Mouse (Mus musculus): ENCODE results near the gene Fam193b. TPM values are rescaled to one million over a fixed set of nuclear protein-coding genes. Genes with fewer than 3 reads are reported as not detected.
"Not testable (repeated sequence)": the region's sequence is repeated elsewhere in the genome, so short reads cannot be mapped to it uniquely, and the experiment has no call there.

The Fam193b gene
- polyA plus RNA-seq, 1 experiment from 2014 or later: 70.7 TPM

DNA sequence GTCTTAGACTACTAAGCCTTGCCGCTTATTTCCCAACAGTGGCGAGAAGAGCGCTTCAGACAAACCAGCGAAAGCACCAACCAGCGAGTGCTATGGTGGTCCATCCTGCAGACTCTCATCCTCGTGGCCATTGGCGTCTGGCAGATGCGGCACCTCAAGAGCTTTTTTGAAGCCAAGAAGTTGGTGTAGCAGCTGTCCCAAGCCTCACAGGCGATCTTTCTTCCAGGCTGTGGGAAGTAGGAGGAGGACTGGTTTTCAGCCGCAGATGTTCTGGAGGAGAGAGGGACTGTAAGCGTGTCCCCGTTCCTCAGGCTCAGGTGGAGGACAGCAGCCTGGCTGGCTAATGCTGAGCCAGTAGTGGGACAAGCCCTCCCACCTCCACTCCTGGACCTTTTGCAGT lies 25.9 kb upstream of the Fam193b start:
- Histone ChIP-seq H3K4me3 (no peak overlapping the region), H3K4me2 (replicated peaks) (no peak overlapping the region), H3K27me3 (replicated peaks) (no peaks in the 10 kb centered on the region), H3K36me3 (peaks cover 41% of the 10 kb centered on the region), H3K9ac (no peak overlapping the region), H3K9me3 (no peaks in the 10 kb centered on the region), H3K27ac (no peak overlapping the region), H3K4me1 (peaks cover 16% of the 10 kb centered on the region)
- no peak for ATAC-seq (ENCODE audit: low FRiP score, low read depth)
- 95% methylated on average over 12 of the region's 12 CpGs for WGBS

DNA sequence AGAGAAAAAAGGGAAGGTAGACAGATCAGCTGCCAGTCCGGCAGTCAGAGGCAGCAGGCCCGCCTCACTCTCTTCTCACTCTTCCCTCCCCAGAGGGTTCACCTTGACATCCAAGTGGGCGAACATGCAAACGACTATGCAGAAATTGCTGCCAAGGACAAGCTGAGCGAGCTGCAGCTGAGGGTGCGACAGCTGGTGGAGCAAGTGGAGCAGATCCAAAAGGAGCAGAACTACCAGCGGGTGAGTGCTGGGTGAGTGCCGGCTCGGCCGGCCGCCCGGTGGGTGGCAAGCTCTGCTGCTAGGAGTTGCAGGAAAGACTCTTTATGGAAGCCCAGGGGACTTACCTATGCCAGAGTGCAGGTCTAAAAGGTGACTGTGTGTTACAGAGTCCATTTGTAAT lies 24.5 kb upstream of the Fam193b start:
- Histone ChIP-seq H3K27me3 (replicated peaks) (no peaks in the 10 kb centered on the region), H3K4me1 (peaks cover 11% of the 10 kb centered on the region), H3K4me3 (no peak overlapping the region), H3K9me3 (no peaks in the 10 kb centered on the region), H3K36me3 (peaks cover 41% of the 10 kb centered on the region), H3K9ac (0 out of 2 replicates have a peak overlapping the region, but pooled peaks have one; percentile 26), H3K27ac (no peak overlapping the region), H3K4me2 (replicated peaks) (no peak overlapping the region)
- 91% methylated on average over 12 of the region's 12 CpGs for WGBS
- no peak for ATAC-seq (ENCODE audit: low FRiP score, low read depth)

DNA sequence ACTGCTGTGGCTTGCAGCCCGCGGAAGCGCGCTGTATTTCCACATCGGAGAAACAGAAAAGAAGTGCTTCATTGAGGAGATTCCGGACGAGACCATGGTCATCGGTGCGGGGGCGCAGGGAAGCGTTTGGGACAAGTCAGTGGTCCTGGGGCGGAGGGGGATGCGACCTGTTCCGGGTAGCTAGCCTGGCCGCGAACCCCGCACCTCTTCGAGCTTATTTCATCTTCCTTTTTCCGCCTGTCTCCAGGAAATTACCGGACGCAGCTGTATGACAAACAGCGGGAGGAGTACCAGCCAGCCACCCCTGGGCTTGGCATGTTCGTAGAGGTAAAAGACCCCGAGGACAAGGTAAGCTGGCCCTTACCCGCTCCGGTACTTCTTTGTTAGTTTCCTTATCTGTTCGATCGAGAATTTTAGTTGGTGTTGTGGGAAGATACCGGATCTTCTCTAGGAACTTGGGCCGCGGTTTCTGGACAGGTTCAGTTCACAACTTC lies 22.4 kb upstream of the Fam193b start:
- WGBS: 1% methylated on average over 31 of the region's 31 CpGs
- peak overlapping the region; percentile 76 for H3K4me2 ChIP-seq (replicated peaks)
- H3K27ac ChIP-seq: no peak overlapping the region
- peak; percentile 64 for ATAC-seq (ENCODE audit: low FRiP score, low read depth)
- no peaks in the 10 kb centered on the region for H3K27me3 ChIP-seq (replicated peaks)
- H3K4me1 ChIP-seq: peaks cover 11% of the 10 kb centered on the region
- H3K4me3 ChIP-seq: peak overlapping the region; percentile 77
- H3K36me3 ChIP-seq: peaks cover 39% of the 10 kb centered on the region
- H3K9ac ChIP-seq: peak overlapping the region; percentile 84
- no peaks in the 10 kb centered on the region for H3K9me3 ChIP-seq

DNA sequence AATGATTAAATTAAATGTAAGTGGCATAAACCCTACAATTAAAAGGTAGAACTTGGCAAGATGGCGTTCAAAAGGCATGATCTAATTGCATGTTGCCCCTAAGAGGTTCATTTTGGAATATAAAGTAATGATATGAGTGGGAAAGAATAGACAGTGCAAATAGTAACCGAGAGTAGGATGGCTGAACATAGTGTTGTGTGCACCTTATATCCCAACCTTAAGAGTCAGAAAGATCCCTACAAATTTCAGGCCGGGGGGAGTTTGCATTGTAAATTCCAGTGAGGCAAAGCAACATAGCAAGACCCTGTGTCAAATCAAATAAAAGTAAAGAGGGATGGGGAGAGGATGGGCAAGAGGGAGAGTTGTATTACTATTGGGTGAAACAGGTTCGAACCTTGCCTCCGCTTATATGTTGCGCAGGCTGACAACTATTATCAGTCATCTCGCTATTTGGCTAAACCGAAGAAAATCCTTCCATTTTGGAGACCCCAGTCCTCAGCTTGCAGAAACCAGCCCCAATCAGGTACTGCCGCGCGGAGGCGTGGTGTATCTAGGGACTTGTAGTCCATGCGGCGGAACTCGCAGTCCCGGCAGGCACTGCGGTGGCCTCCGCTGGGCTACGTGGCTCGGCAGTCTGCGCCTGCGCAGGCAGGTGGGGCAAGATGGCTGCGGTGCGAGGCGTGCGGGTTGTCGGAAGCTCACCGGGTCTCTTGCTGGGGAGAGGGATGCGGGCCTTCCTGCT lies 21.8 kb upstream of the Fam193b start:
- no peaks in the 10 kb centered on the region for H3K27me3 ChIP-seq (replicated peaks)
- H3K4me3 ChIP-seq: peak overlapping the region; percentile 77
- H3K9ac ChIP-seq: peak overlapping the region; percentile 84
- H3K4me1 ChIP-seq: peaks cover 11% of the 10 kb centered on the region
- ATAC-seq (ENCODE audit: low FRiP score, low read depth): peak; percentile 98
- H3K27ac ChIP-seq: no peak overlapping the region
- peak overlapping the region; percentile 76 for H3K4me2 ChIP-seq (replicated peaks)
- H3K9me3 ChIP-seq: no peaks in the 10 kb centered on the region
- H3K36me3 ChIP-seq: peaks cover 32% of the 10 kb centered on the region
- WGBS: 6% methylated on average over 29 of the region's 29 CpGs

DNA sequence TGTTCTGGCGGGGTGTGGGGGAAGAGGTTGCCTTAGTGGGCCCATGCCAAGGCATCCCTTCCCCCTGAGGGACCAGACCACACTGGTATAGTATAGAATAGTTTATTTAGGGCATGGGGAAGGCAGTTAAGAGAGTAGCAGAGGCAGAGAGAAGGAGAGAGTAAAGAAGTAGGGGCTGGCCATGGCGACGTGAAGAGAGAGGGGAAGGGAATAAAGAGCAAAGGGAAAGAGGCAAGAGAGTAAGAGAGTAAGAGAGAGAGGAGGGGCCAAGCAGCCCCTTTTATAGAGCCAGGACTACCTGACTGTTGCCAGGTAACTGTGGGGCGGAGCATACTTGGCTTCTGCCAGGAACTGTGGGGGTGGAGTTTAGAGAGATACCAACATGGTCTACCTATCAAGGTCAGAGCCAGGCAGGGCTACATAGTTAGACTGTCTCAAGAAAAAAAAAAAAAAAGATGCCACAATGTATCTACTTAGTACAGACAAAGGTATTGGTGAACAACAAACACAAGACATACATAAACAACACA lies 21.1 kb upstream of the Fam193b start:
- no peak overlapping the region for H3K9ac ChIP-seq
- H3K27ac ChIP-seq: no peak overlapping the region
- H3K27me3 ChIP-seq (replicated peaks): no peaks in the 10 kb centered on the region
- peaks cover 11% of the 10 kb centered on the region for H3K4me1 ChIP-seq
- no peak for ATAC-seq (ENCODE audit: low FRiP score, low read depth)
- no peak overlapping the region for H3K4me3 ChIP-seq
- H3K36me3 ChIP-seq: peaks cover 28% of the 10 kb centered on the region
- 81% methylated on average over 4 of the region's 4 CpGs for WGBS
- no peaks in the 10 kb centered on the region for H3K9me3 ChIP-seq
- no peak overlapping the region for H3K4me2 ChIP-seq (replicated peaks)

DNA sequence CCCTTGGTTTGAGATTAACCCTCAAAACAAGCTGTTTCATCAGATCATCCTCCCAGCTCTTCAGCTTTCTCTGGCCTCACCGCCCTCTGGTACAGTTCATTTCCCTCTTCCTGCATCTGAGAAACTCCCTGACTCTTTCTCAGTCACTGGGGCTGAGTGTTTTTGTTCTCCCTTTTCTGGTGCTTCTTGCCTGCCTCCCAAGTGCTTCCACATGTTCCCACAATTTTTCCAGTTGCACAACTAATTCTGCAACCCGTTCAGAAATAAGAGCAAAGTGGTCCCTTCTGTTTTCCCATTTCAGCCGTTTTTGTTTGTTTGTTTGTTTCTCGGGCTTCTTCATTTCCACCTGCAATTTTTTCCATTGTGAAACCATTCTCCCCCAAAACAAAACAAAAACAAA lies 7.2 kb upstream of the Fam193b start:
- Histone ChIP-seq H3K27ac (no peak overlapping the region), H3K4me3 (no peak overlapping the region), H3K4me2 (replicated peaks) (no peak overlapping the region), H3K27me3 (replicated peaks) (no peaks in the 10 kb centered on the region), H3K36me3 (no peaks in the 10 kb centered on the region), H3K4me1 (no peaks in the 10 kb centered on the region), H3K9ac (no peak overlapping the region), H3K9me3 (no peaks in the 10 kb centered on the region)
- WGBS: 82% methylated on average over 4 of the region's 4 CpGs
- ATAC-seq (ENCODE audit: low FRiP score, low read depth): no peak

DNA sequence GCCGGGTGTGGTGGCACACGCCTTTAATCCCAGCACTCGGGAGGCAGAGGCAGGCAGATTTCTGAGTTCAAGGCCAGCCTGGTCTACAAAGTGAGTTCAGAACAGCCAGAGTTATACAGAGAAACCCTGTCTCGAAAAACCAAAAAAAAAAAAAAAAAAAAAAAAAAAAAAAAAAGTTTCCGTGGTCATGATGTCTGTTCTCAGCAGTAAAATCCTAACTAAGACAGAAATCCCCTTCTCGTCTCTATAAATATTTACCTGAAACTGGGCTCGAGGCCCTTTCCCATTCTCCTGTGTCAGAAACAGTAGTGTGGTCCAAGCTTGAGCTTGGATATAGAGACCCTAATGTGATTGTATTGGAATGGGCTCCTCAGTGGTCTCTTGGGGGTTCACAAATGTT lies 6.0 kb upstream of the Fam193b start:
- not testable (repeated sequence) for H3K4me2 ChIP-seq (replicated peaks); H3K9me3 ChIP-seq; H3K36me3 ChIP-seq; H3K27me3 ChIP-seq (replicated peaks); ATAC-seq (ENCODE audit: low FRiP score, low read depth); H3K4me3 ChIP-seq; H3K9ac ChIP-seq; H3K4me1 ChIP-seq; H3K27ac ChIP-seq
- WGBS: 86% methylated on average over 7 of the region's 7 CpGs

DNA sequence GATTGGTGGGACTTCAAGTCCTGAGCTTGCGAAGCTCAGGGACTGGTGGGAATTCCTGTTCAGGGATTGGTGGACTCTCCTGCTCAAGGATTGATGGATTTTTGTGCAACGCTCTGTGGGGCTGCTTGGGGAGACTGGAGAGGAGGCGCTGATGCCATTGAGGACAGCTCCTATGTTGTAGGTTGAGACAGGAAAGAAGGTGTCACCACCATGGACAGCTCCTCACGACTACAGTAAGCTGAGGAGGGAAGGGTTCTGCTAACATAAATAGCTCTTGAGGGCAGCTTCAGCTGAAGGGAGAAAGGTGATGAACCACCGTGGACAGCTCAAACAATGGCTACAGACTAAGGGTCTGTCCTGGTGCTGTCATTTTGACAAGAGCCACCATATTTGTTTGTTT lies 5.0 kb upstream of the Fam193b start:
- Histone ChIP-seq H3K36me3 (no peaks in the 10 kb centered on the region), H3K4me3 (no peak overlapping the region), H3K27ac (no peak overlapping the region), H3K9ac (no peak overlapping the region), H3K4me1 (peaks cover 5% of the 10 kb centered on the region; the same call in 1 of the 2 replicates), H3K4me2 (replicated peaks) (no peak overlapping the region), H3K9me3 (no peaks in the 10 kb centered on the region), H3K27me3 (replicated peaks) (no peaks in the 10 kb centered on the region)
- no peak for ATAC-seq (ENCODE audit: low FRiP score, low read depth)
- 66% methylated on average over 5 of the region's 5 CpGs for WGBS

DNA sequence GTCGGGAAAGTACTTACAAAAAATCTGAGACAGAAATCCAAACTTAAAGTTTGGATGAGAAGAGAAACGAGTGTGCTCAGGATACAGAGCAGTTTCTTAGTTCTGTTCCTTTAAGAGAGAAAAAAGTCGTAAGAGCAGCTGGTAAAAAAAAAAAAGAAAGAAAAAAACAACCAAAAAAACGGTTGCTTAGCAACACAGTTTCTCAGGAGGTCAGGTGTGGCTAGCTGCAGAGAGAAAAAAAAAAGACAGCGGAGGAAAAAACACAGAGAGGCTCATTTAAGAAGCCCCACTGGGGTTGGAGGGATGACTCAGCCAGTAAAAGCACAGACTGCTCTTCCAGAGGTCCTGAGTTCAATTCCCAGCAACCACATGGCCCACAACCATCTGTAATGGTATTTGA lies 3.4 kb upstream of the Fam193b start:
- WGBS: 76% methylated on average over 5 of the region's 5 CpGs
- no peak overlapping the region for H3K9ac ChIP-seq
- H3K4me1 ChIP-seq: peaks cover 12% of the 10 kb centered on the region
- no peak for ATAC-seq (ENCODE audit: low FRiP score, low read depth)
- H3K4me3 ChIP-seq: no peak overlapping the region
- H3K9me3 ChIP-seq: no peaks in the 10 kb centered on the region
- H3K27ac ChIP-seq: no peak overlapping the region
- H3K36me3 ChIP-seq: no peaks in the 10 kb centered on the region
- H3K4me2 ChIP-seq (replicated peaks): no peak overlapping the region
- no peaks in the 10 kb centered on the region for H3K27me3 ChIP-seq (replicated peaks)

DNA sequence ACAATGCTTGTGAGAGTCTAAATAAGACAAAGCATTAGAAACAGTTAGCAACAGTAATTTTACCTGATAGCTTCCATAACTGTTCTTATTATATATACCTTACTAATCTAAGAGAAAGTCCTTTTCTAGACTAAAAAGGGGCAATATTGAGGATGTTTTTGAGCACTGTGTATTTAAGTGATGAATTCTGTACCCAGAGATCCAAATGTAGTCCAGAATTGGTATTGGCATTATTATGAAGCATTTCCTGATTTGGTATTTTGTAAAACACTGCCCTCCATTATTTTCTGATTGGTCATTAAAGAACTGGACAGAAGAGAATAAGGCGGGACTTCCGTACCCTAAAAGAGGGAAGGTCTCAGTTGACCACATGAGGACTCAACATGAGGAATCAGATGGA lies 2.5 kb upstream of the Fam193b start, which contains the start of gene Tmed9:
Gene Tmed9 (plus strand): TSS at position 301 of the 400 bp plus-strand sequence.
- WGBS: 98% methylated on average over 2 of the region's 2 CpGs
- Histone ChIP-seq H3K4me2 (replicated peaks) (no peak within 1 kb of the TSS), H3K27me3 (replicated peaks) (no peaks in the 10 kb centered on the region), H3K4me3 (no peak within 1 kb of the TSS), H3K9ac (no peak within 1 kb of the TSS), H3K36me3 (no peaks in the 10 kb centered on the region), H3K9me3 (no peaks in the 10 kb centered on the region), H3K27ac (no peak within 1 kb of the TSS), H3K4me1 (peaks cover 17% of the 10 kb centered on the region)
- ATAC-seq (ENCODE audit: low FRiP score, low read depth): no peak

DNA sequence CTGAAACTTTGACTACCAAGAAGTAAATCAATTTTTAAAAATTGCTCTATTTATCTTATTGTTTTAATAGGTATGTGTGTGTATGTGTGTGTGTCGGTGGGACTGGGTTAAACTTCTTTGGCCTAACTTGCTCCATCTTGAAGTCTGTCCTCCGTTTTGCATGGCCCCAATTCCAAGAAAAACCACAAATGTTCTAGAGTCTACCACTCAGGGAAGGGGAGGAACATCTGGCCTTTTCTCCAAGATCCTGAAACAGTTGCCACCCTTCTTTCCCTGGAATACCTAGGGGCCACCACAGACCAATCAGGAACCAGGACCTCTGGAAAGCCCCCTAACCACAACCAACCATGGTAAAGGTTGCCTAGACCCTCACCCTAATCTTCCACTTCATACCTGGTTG lies 1.1 kb upstream of the Fam193b start:
- Histone ChIP-seq H3K4me1 (peaks cover 23% of the 10 kb centered on the region), H3K27me3 (replicated peaks) (no peaks in the 10 kb centered on the region), H3K27ac (no peak overlapping the region), H3K4me3 (no peak overlapping the region), H3K9me3 (no peaks in the 10 kb centered on the region), H3K9ac (no peak overlapping the region), H3K4me2 (replicated peaks) (peak overlapping the region; percentile 5; the same call in 1 of the 2 replicates), H3K36me3 (peaks cover 7% of the 10 kb centered on the region)
- WGBS: 83% methylated on average over 2 of the region's 2 CpGs
- no peak for ATAC-seq (ENCODE audit: low FRiP score, low read depth)

DNA sequence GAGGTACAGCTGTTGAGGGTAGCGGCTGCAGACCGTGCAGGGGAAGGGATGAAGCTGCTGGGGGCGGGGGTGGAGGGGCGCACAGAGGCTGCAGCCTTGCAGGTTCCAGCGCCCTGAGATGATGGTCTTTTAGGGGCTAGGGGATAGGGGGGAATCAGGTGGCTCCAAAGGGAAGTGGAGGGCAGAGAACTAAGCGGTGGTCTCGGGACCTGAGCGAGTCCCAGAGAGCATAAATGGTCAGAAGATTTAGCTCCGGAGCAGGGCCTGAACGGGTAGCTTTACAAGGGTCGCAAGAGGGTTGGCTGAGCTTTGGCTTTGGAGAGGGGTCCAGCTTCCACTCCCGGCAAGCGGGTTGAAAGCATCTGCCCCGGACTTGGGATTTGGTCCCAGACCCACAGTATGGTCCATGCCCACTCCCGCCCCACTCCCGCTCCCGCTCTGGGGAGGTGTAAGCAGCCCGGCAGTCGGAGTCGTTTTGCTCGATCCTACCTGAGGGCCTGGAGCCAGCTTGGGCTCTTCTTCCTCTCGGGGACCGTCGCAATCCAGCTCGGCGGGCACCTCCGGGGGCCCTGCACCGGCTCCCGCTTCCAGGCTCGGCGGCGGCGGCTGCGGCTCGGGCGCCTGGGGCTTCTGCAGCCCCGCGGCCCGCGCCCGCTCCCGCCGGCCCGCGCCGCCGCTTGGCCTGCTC lies 490 bp downstream of the Fam193b start:
- peaks cover 17% of the 10 kb centered on the region for H3K36me3 ChIP-seq
- H3K4me2 ChIP-seq (replicated peaks): peak overlapping the region; percentile 94
- H3K9me3 ChIP-seq: no peaks in the 10 kb centered on the region
- H3K9ac ChIP-seq: peak overlapping the region; percentile 98
- under 1% methylated on average over 47 of the region's 47 CpGs for WGBS
- H3K27me3 ChIP-seq (replicated peaks): no peaks in the 10 kb centered on the region
- H3K4me3 ChIP-seq: peak overlapping the region; percentile 92
- peaks cover 23% of the 10 kb centered on the region for H3K4me1 ChIP-seq
- H3K27ac ChIP-seq: peak overlapping the region; percentile 70
- peak; percentile 81 for ATAC-seq (ENCODE audit: low FRiP score, low read depth)

Data from neural tube, embryonic 12.5 days (tissue).